Mouse (Mus musculus) embryonic fibroblast, embryonic 13.5 days (primary cell): Measurements from ENCODE around the gene Gm5142.

Experiments
- CTCF ChIP-seq: IDR thresholded peaks from 2 replicates; pipeline ENCODE4 v1.5.1; 2011; ENCODE audit warnings: mild to moderate bottlenecking, control low read depth, low read length, moderate library complexity, borderline replicate concordance; ENCODE audit not compliant: insufficient read depth
- POLR2A ChIP-seq: IDR thresholded peaks from 2 replicates; pipeline ENCODE4 v1.6.1; 2011; ENCODE audit warnings: low read depth, mild to moderate bottlenecking, control low read depth, low read length, moderate library complexity

- TF ChIP-seq CTCF (no peak), POLR2A (no peak)
These were observed 31.3 kb upstream of the Gm5142 start for GRCm38 (mm10) chr14:59209816-59210215.
